Mouse (Mus musculus) heart, embryonic 16.5 days (tissue): ENCODE results near the gene Meox1. TPM values are rescaled to one million over a fixed set of nuclear protein-coding genes. Genes with fewer than 3 reads are reported as not detected.

Experiments
- ATAC-seq: fragments of 200-750 bp; cut with Nextera tagmentation; replicated peaks from 2 replicates; pipeline ENCODE4 v1.8.0; 2017; ENCODE audit warnings: moderate number of reproducible peaks; ENCODE audit not compliant: insufficient read depth, low FRiP score; ENCODE audit errors: extremely low read depth
- H3K27ac ChIP-seq: fragments of 300-500 bp; sonication (generic); 2 replicates; pipeline ENCODE4 v1.5.1; 2014; ENCODE audit warnings: mild to moderate bottlenecking, low read length, control low read depth, moderate library complexity
- H3K27me3 ChIP-seq: fragments of 300-500 bp; sonication (generic); 2 replicates; pipeline ENCODE4 v1.6.1; 2014; ENCODE audit warnings: low read length, mixed read lengths; ENCODE audit not compliant: control insufficient read depth, insufficient read depth
- H3K36me3 ChIP-seq: fragments of 300-500 bp; sonication (generic); 2 replicates; pipeline ENCODE4 v1.6.1; 2014; ENCODE audit not compliant: control insufficient read depth, insufficient read depth
- H3K4me1 ChIP-seq: fragments of 300-500 bp; sonication (generic); 2 replicates; pipeline ENCODE4 v1.6.1; 2014; ENCODE audit warnings: low read length, mixed read lengths; ENCODE audit not compliant: control insufficient read depth, insufficient read depth
- H3K4me2 ChIP-seq: fragments of 300-500 bp; sonication (generic); 2 replicates; pipeline ENCODE4 v1.6.1; 2014; ENCODE audit warnings: low read depth, mild to moderate bottlenecking, control low read depth, low read length
- H3K4me3 ChIP-seq: fragments of 300-500 bp; sonication (generic); 2 replicates; pipeline ENCODE4 v1.5.1; 2014; ENCODE audit warnings: mild to moderate bottlenecking, control low read depth, low read length
- H3K9ac ChIP-seq: fragments of 300-500 bp; sonication (generic); 2 replicates; pipeline ENCODE4 v1.6.1; 2014; ENCODE audit warnings: low read length, control low read depth
- H3K9me3 ChIP-seq: fragments of 300-500 bp; sonication (generic); replicated peaks from 2 replicates; pipeline ENCODE4 v1.6.1; 2016; ENCODE audit warnings: low read length; ENCODE audit not compliant: control insufficient read depth
- WGBS: fragments of 180-500 bp; shearing (Covaris S2); extraction: QIAGEN DNeasy Blood & Tissue Kit; methylation state at CpG from one replicate; pipeline ENCODE4 v1.1.7; 2014; 5-methylcytosine and 5-hydroxymethylcytosine counted together
- polyA plus RNA-seq: library from polyadenylated mRNA; unstranded; fragments of >200 nt; fragmentation: Nextera tagmentation; extraction: Ambion mirVana; gene quantifications from 2 replicates; pipeline ENCODE4 v1.2.1, GENCODE M21; 2015

Gene Meox1
- polyA plus RNA-seq, 1 experiment from 2014 or later, result 15.0 TPM

DNA sequence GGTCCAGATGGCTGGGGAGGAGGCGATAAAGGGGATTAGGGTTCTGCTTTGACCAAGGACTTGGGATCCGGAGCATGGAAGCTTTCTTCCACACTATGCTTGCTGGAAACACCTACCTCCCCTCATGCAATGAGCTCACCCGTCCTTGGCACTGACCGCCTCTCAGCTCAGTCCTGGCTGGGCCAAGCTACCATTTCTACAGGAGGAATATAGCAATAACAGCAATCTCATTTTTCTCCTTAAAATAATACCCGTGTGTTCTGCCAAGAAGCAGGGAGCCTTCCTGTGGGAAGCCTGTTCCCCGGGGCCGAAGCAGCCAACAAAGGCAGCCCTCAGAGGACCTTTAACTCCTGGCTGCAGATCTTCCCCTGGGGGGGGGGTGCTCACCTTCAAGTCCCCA, 43.1 kb downstream of the Meox1 start:
- Histone ChIP-seq H3K9me3 (no peaks in the 10 kb centered on the region; the same call in 1 of the 2 replicates), H3K27me3 (no peaks in the 10 kb centered on the region), H3K27ac (peak overlapping the region; percentile 38; the same call in 1 of the 2 replicates), H3K4me1 (peaks cover 2% of the 10 kb centered on the region), H3K9ac (no peak overlapping the region), H3K36me3 (no peaks in the 10 kb centered on the region), H3K4me3 (no peak overlapping the region), H3K4me2 (no peak overlapping the region)
- no peak for ATAC-seq
- 56% methylated on average over 7 of the region's 7 CpGs for WGBS

DNA sequence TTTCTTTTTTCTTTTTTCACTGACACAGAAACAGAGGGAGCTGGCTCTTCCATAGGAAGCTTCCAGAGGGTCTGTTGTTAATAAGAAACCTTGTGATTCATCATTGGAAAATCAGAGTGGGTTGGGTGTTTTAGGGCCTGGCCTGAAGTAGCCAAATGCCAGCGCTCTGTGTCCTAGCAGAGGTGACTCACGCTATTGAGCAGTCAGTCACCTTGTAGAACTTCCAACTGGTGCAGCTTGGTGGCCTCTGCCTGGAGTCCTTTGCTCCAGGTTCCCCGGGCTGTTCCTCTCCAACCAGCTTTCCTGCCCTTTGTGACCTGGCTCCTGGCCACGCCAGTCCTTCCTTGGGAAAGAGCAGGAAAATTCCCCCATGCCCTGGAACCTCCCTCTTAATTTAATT, 44.9 kb downstream of the Meox1 start:
- no peak overlapping the region for H3K27ac ChIP-seq
- WGBS, result 72% methylated on average over 4 of the region's 4 CpGs

GRCm38 (mm10) chr11:101847509-101847908, 46.7 kb downstream of the Meox1 start:
- no peak overlapping the region for H3K4me2 ChIP-seq
- 85% methylated on average over 5 of the region's 5 CpGs for WGBS
- no peak for ATAC-seq
- no peaks in the 10 kb centered on the region; the same call in 1 of the 2 replicates for H3K9me3 ChIP-seq
- H3K36me3 ChIP-seq, result no peaks in the 10 kb centered on the region
- H3K4me3 ChIP-seq, result no peak overlapping the region
- H3K9ac ChIP-seq, result no peak overlapping the region
- H3K4me1 ChIP-seq, result peaks cover 8% of the 10 kb centered on the region
- no peak overlapping the region for H3K27ac ChIP-seq
- H3K27me3 ChIP-seq, result no peaks in the 10 kb centered on the region

More for the DNA sequence above, 44.9 kb downstream of the Meox1 start:
- Histone ChIP-seq H3K4me1 (peaks cover 2% of the 10 kb centered on the region; the same call in 1 of the 2 replicates), H3K36me3 (no peaks in the 10 kb centered on the region), H3K9ac (no peak overlapping the region), H3K4me3 (no peak overlapping the region), H3K9me3 (no peaks in the 10 kb centered on the region; the same call in 1 of the 2 replicates), H3K4me2 (no peak overlapping the region), H3K27me3 (no peaks in the 10 kb centered on the region)
- ATAC-seq, result 0 out of 2 replicates have a peak, but pooled peaks have one; percentile 33

DNA sequence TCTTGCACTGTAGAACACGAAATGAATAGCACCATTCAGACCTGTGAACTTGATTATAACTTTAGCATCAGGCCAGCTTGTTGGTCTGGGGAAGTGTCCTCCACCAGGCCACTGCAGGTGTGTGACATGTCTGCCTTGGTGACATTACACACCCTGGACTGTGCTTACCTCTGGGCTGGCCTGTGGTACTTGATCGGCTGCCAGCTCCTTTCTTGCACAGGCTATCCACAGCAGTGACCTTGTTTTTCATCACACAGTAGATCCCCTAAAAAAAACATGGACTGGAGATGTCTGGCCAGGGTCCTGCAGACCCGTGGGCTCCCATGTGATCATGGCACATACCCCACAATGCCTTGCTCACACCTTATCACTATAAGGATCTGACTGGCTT, 51.4 kb downstream of the Meox1 start:
- no peak for ATAC-seq
- H3K4me3 ChIP-seq, result no peak overlapping the region
- H3K27ac ChIP-seq, result peak overlapping the region; percentile 98
- no peaks in the 10 kb centered on the region for H3K36me3 ChIP-seq
- 60% methylated on average over 3 of the region's 3 CpGs for WGBS
- peak overlapping the region; percentile 44 for H3K4me2 ChIP-seq
- peaks cover 19% of the 10 kb centered on the region for H3K4me1 ChIP-seq
- H3K9me3 ChIP-seq, result peaks cover 4% of the 10 kb centered on the region; the same call in 1 of the 2 replicates
- H3K27me3 ChIP-seq, result no peaks in the 10 kb centered on the region
- H3K9ac ChIP-seq, result peak overlapping the region; percentile 44

DNA sequence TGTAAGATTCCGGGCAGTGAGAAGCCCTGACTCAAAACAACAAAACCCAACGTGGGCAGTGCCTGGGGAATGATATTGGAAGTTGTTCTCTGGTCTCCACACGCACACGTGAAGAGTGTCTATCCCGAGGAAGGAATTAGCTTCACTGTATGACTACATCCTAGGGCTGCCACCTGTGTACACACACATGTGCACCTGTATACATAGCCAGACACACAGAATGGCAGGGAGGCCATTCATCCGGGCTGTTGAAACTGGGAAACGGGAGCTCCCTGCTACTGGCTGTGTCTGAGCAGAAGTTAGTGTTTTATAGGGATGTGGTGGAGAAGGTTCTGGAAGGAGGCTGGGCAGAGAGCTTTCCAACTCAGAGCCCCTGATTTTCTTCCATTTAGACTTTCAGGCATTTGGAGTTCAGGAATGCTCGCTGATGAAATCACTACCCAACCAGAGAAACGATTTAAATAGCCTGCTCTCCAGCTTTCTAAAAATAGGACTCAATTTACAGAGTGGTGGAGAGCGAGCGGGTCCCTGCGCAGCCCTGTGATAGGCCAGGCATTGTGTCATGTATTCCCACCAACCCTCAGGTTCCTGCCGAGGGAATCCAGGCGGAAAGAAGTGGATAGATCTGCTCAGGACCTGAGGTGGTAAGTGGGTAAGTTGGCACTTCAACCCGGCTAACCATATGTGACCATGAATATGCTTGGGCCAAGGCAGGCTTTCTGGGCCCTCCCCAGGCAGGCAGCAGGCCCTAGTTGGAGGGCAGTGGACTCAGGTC, 52.0 kb downstream of the Meox1 start:
- H3K4me1 ChIP-seq, result peaks cover 19% of the 10 kb centered on the region
- peak overlapping the region; percentile 65 for H3K9ac ChIP-seq
- no peak overlapping the region for H3K4me3 ChIP-seq
- H3K27me3 ChIP-seq, result no peaks in the 10 kb centered on the region
- peak overlapping the region; percentile 98 for H3K27ac ChIP-seq
- WGBS, result 41% methylated on average over 15 of the region's 15 CpGs
- peak; percentile 93 for ATAC-seq
- H3K4me2 ChIP-seq, result peak overlapping the region; percentile 44
- H3K36me3 ChIP-seq, result no peaks in the 10 kb centered on the region
- H3K9me3 ChIP-seq, result peaks cover 4% of the 10 kb centered on the region; the same call in 1 of the 2 replicates

- H3K4me1 ChIP-seq, result peaks cover 19% of the 10 kb centered on the region
- H3K4me3 ChIP-seq, result no peak overlapping the region
- WGBS, result 96% methylated on average over 3 of the region's 3 CpGs
- no peaks in the 10 kb centered on the region for H3K36me3 ChIP-seq
- H3K9me3 ChIP-seq, result peaks cover 4% of the 10 kb centered on the region; the same call in 1 of the 2 replicates
- no peak overlapping the region for H3K27ac ChIP-seq
- no peak overlapping the region for H3K4me2 ChIP-seq
- no peaks in the 10 kb centered on the region for H3K27me3 ChIP-seq
- H3K9ac ChIP-seq, result no peak overlapping the region
- ATAC-seq, result no peak
These were observed 53.8 kb downstream of the Meox1 start for GRCm38 (mm10) chr11:101840405-101840804.

DNA sequence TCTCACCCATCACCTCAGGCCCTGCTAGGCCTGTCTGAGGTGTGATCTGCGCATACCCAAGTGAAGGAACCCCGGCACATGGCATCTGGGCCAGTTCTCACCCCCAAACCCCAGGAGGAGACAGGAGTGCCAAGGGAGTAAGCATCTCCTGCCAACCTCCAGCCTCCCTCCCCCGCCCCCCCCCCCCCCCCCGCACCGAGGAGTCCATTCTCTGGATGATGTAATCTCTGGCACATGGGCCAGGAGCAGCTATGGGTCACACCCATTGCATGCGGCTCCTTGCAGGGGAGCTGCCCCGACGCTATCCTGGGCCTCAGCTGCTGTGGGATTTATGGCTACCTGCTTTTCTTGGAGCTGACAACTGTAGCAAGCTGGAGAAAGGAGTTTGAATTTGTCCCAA, 54.7 kb downstream of the Meox1 start:
- ATAC-seq, result peak; percentile 43; the same call in 1 of the 2 replicates
- Histone ChIP-seq H3K36me3 (no peaks in the 10 kb centered on the region), H3K4me2 (no peak overlapping the region), H3K4me3 (no peak overlapping the region), H3K9ac (no peak overlapping the region), H3K9me3 (peaks cover 4% of the 10 kb centered on the region; the same call in 1 of the 2 replicates), H3K27ac (no peak overlapping the region), H3K4me1 (peaks cover 19% of the 10 kb centered on the region), H3K27me3 (no peaks in the 10 kb centered on the region)
- 42% methylated on average over 5 of the region's 8 CpGs for WGBS

- Histone ChIP-seq H3K9ac (peak overlapping the region; percentile 40; the same call in 1 of the 2 replicates), H3K4me2 (no peak overlapping the region; the same call in 1 of the 2 replicates), H3K27ac (peak overlapping the region; percentile 78), H3K9me3 (no peaks in the 10 kb centered on the region), H3K36me3 (no peaks in the 10 kb centered on the region), H3K4me3 (no peak overlapping the region), H3K27me3 (no peaks in the 10 kb centered on the region), H3K4me1 (peaks cover 19% of the 10 kb centered on the region)
- peak; percentile 63 for ATAC-seq
- 22% methylated on average over 7 of the region's 7 CpGs for WGBS
These were observed 62.2 kb downstream of the Meox1 start for GRCm38 (mm10) chr11:101832001-101832400.

DNA sequence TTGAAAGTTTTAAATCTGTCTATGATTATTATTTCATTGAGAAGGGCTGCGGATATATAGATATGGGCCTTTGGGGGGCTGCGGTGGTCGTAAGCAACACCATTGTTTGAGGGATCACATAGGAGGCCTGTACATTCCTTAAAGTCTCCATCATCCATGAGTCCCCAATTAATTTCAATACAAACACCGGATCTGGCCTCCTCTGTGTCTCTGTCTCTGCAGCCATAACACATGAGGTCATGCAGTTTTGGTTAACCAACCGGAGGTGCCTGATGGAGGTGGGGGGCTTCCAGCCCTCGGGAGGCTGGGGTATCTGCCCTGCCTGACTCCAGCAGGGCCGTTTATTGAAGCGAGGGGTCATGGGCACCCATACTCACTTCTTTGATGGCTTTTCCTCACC, 63.6 kb downstream of the Meox1 start:
- H3K4me1 ChIP-seq, result peaks cover 19% of the 10 kb centered on the region
- 51% methylated on average over 8 of the region's 8 CpGs for WGBS
- ATAC-seq, result no peak
- no peak overlapping the region for H3K4me2 ChIP-seq
- H3K4me3 ChIP-seq, result no peak overlapping the region
- no peaks in the 10 kb centered on the region for H3K36me3 ChIP-seq
- no peaks in the 10 kb centered on the region for H3K9me3 ChIP-seq
- H3K27ac ChIP-seq, result peak overlapping the region; percentile 76
- H3K9ac ChIP-seq, result no peak overlapping the region
- H3K27me3 ChIP-seq, result no peaks in the 10 kb centered on the region
